Mouse (Mus musculus) induced T-regulatory cell, adult 2 months (primary cell): ENCODE measurements around the gene Fam198b.

Source experiments
- DNase-seq: peaks from one replicate; pipeline ENCODE4 v3.0.0-alpha.2; 2012; ENCODE audit warnings: low read depth

Fam198b gene

GRCm38 (mm10) chr3:79884305-79884704 lies at the start of gene Fam198b:
Gene Fam198b (plus strand): TSS chr3:79884533.
- no peak for DNase-seq

- DNase-seq: peak; percentile 29
Observed at GRCm38 (mm10) chr3:79838751-79839150, 45.6 kb upstream of the Fam198b start.

GRCm38 (mm10) chr3:79841475-79841874 lies 42.9 kb upstream of the Fam198b start:
- DNase-seq: no peak

- DNase-seq: peak; percentile 86
Observed at GRCm38 (mm10) chr3:79842165-79842564, 42.2 kb upstream of the Fam198b start.

- DNase-seq: peak; percentile 87
Observed at GRCm38 (mm10) chr3:79842616-79843016, 41.7 kb upstream of the Fam198b start.

- peak; percentile 5 for DNase-seq
Observed at GRCm38 (mm10) chr3:79843999-79844398, 40.3 kb upstream of the Fam198b start.

DNA sequence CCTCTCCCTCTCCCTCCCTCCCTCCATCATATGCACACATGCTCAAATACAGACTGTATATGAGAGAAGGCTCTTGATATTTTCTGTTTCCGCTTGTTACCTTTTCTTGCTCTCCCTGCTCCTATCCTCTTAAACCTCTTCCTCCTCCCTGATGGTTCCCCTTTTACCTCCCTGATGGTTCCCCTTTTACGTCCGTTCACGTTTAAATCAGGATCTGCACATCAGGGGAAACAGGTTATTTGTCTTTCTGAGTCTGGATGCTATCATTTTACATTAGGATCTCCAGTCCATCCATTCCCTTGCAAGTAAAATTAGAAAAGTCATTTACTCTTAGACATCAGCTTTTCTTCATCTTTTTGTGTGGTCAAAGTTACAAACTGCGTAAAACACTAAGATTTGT lies 37.7 kb upstream of the Fam198b start:
- DNase-seq: no peak

DNA sequence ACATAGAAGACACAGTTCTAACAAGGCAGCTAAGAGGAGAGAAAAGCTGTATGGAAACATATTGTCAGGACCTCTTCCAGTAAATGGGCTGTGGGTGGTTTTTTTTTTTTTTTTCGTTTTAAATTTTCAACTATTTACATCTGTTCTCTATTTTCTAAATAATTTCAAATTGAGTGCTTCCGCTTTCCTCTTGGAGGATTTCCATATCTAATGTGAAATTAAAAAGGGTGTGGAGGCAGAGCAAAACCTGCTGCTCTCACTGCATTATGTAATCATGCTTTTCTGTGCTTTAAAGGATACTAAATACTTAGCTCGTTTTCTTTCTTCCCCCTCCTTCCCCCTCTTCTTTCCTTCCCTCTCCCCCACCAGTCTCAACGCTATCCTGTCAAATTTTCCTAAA lies 35.5 kb upstream of the Fam198b start:
- DNase-seq: no peak

- DNase-seq: no peak
Observed at GRCm38 (mm10) chr3:79849621-79850020, 34.7 kb upstream of the Fam198b start.

GRCm38 (mm10) chr3:79850656-79851055 lies 33.7 kb upstream of the Fam198b start:
- no peak for DNase-seq

DNA sequence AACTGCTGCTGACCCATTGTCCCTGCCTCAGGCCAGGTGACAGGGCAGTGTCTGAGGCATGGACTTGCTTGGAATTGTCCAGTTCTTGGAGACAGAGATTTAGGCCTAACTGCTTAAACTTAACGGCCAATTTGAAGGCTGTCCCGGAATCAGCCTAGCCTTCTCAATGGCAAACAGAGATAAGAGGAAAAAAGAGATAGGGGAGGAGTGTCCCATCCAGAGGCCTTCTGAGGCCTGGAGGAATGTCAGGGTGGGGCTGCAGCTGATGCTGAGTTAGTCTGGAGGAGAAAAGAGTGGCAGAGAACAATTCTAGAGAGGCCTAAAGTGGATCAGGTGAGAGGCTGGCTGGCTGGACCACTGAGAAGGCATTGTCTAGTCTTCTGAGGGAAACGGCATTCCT lies 32.2 kb upstream of the Fam198b start:
- DNase-seq: no peak

GRCm38 (mm10) chr3:79852654-79853166 lies 31.6 kb upstream of the Fam198b start, which contains the start of gene Tmem144:
Gene Tmem144 (minus strand): TSS chr3:79852773.
- no peak for DNase-seq

GRCm38 (mm10) chr3:79857780-79858179 lies 26.6 kb upstream of the Fam198b start:
- no peak for DNase-seq

DNA sequence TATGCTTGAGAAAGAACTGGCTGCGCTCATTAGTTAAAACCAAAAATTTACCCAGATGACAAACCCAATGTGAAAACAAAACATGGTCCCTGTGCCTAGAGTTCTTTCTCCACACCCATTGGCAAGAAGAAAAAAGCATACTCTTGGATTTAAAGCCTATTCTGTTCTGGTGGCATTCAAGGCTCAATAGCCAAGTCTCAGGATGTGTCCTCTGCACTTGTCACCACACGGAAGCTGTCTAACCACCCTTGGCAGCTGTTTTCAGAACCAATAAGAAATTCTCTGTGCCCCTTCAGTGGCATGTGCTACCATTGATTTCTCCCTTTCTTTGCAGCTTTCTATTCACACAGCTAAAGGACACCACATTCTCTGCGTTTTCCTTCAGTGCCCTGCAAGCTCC lies 26.1 kb upstream of the Fam198b start:
- DNase-seq: no peak

- DNase-seq: no peak
Observed at GRCm38 (mm10) chr3:79864824-79865223, 19.5 kb upstream of the Fam198b start.

DNA sequence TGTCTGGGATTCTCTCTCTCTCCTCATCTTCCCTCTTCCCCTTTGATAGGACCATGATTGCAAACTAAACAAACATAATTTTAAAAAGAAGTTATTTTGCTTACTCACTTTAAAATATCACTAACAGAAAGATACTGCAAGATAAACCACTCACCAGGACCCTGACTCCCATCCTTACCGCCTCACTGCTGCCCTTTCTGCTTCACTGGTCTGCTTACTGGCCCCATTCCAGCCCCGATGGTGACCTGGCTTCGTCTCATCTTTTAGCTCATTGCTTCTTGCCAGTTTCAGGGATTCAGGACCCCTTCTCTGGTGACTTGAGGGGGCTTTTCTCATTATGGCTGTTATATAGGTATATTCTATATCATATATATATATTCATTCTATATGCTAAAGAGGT lies 18.2 kb upstream of the Fam198b start:
- DNase-seq: no peak

DNA sequence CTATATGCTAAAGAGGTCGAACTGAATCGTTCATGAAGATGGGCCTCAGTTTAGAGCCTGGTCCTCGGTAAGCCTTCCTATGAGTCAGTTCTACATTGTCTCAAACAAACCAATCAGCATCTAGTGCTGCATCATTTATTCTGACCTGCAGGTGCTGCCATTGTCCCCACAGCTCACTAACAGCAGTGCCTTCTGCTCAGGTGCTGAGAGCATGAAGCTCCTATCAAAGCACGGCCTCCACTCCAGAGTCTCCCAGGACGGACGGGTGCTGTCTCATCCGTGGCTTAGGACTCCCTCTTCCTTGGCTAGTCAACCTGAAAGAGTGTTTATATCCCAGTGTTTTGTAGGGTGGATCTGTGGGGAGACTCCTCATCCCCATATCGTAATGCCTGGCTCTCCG lies 17.8 kb upstream of the Fam198b start:
- no peak for DNase-seq

DNA sequence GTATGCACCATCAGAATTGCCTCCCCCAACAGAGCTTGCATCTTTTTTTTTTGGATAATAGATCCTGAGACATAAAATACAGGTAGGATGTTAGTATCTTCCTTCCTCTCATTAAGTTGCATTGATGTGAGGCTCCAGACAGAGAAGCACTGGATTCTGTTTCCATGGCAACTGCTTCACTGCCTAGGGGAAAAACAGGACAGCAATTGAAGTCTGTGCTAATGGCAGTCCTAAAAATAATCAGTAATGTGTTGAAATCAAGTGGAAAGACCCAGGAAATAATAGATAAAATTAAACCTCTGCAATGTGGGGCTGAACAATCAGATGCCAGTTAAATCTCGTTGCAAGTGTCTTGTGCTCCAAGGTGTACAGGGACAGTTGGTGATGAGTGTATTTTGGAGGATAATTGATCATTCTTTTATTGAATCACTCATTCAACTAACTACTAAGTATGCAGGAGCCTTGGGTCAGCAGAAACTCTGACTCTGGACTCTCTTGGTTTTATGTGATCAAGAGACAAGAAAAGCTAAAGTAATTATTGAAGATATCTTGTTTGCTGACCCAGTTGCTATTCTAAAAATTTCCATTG lies 17.1 kb upstream of the Fam198b start:
- no peak for DNase-seq

GRCm38 (mm10) chr3:79875471-79875870 lies 8.9 kb upstream of the Fam198b start:
- DNase-seq: no peak

GRCm38 (mm10) chr3:79878350-79878749 lies 6.0 kb upstream of the Fam198b start:
- DNase-seq: no peak

DNA sequence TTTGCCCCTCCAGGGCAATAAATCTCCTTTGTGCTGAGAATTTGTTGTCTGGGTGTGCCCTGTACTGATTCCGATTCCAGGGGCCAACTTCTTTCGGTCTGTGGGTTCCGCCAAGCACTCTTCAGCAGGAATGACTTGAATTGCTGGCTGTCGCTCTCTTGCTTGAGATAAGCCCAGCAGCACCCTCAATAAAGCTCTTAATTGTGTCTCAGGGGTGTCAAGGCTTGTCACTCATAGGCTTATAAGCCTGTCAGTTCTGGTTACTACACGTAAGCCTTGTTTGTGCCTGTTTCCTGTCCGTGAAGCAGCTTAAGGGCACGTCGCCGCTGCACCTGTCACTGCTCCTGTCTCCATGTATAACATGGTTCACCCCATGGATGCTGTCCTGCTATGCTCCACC lies 5.1 kb upstream of the Fam198b start:
- DNase-seq: no peak

DNA sequence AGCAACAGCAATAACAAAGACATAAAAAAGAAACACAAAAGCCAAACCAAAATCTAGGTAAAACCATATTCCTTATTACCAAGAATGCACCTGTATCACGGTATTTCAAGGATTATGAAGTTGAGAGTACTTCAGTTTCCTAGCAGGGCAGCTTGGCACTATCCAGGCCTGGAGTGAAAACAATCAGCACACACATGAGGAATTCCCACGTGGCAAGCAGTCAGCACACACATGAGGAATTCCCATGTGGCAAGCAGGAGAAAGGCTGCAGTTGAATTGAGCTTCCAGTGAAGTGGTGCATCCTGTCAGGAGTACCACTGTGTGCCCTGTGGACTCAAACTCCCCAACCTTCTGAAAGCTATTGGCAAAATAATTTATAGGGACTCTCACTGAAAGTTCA lies 2.7 kb upstream of the Fam198b start:
- DNase-seq: no peak

DNA sequence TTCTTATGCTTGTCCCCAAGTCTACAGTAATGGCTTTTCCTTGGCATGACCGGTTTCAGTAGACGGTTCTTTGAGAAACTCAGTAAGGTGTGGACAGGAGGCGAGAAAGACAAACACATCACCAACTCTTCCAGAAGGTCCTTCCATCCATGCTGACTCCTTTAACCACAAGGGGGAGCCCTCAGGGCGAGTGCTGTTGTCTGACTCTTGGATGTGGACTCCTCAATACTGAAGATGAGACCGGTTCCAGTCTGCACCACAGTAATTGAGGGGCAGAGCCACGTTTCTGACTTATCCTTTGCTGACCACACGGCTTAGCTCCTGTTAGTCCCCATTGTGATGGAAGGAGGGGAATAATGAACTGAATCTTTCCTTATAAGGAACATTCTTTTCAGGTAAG lies 1.2 kb upstream of the Fam198b start:
- peak; percentile 51 for DNase-seq

- DNase-seq: peak; percentile 6
Observed at GRCm38 (mm10) chr3:79884761-79885189, 442 bp downstream of the Fam198b start.
